Mouse (Mus musculus): Measurements from ENCODE around the gene Lpar6.

Gene Lpar6

GRCm38 (mm10) chr14:73257348-73257747 lies 19.7 kb downstream of the Lpar6 start:
- no peak for DNase-seq

- no peak for DNase-seq
These were observed 20.5 kb downstream of the Lpar6 start for GRCm38 (mm10) chr14:73258181-73258580.

- DNase-seq, result no peak
These were observed 24.5 kb downstream of the Lpar6 start for GRCm38 (mm10) chr14:73262210-73262609.

DNA sequence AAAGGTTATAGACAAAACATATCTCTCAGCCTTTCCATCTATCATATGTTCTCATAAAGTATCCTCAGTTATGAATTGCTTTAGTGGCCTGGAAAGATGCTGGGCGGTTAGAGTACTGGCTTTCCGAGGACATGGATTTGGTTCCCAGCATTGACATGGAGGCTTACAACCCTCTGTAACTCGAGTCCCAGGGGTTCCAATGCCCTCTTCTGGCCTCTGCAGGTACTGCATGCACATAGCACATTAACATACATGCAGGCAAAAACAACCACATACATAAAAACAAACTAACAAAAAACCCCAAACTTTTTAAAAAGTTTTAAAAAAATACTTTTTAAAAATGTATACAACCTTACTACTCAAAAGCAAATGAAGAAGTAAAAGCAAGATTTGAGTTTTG lies 28.5 kb downstream of the Lpar6 start:
- DNase-seq, result no peak

- no peak for DNase-seq
These were observed 34.1 kb downstream of the Lpar6 start for GRCm38 (mm10) chr14:73271807-73272206.

GRCm38 (mm10) chr14:73279096-73279495 lies 41.4 kb downstream of the Lpar6 start:
- DNase-seq, result no peak

DNA sequence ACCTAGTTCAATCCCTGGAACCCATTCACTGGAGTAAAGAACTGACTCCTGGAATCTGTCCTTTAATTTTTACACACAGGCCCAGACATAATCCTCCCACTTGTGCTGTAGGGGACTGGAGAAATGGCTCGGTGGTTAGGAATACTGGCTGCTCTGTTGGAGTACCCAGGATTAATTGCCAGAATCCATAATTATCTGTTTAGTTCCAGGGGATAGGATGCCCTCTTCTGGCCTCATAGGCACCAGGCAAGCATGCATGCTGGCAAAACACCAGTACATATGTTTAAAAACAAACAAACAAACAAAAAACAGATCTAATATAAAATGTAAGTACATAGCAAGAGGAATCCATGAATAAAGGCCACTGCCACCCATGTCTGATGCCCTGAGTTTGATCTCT lies 43.3 kb downstream of the Lpar6 start:
- no peak for DNase-seq

DNA sequence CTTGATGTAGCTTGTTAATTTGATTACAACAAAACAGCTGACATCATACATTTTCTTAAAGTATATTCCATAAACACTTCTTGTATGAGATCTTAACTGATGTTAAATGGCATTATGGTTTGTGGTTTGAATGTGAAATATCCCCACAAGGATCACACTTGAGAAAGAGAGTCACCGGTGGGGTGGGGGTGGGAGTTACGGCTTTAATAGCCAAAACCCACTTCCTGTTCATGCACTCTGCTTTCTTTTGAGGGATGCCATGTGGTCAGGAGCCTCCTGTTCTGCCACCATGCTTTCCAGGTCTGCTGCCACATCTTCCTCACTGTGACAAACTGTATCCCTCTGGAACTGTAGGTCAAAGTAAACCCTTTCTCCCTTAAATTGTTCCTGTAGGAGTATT lies 52.2 kb downstream of the Lpar6 start:
- no peak for DNase-seq

DNA sequence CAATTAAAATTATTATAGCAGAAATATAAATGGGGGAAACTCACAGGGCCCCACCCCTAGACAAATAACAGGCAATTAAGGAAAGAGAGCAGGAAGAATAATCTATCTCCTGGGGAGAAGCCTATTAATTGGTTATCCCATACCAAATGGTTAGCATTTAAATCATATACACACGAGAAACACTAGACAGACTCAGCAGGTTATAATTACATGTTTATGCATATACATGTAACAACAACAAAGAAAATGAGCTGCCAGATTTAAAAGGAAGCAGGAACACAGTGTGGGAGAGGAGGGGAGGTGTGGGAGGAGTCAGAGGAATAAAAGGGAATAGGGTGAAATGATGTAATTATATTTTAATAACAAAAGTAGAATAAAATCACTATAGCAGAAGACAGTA lies 54.7 kb downstream of the Lpar6 start:
- no peak for DNase-seq
